Mouse (Mus musculus) spleen, adult 2 months (tissue): ENCODE data around the gene Rpl3. TPM values are rescaled to one million over a fixed set of nuclear protein-coding genes. Genes with fewer than 3 reads are reported as not detected.
A peak's percentile ranks its signal among the peaks of the same experiment; 100 is the strongest.

Source experiments
- DNase-seq, 2 experiments: peaks; one replicate each; pipeline versions ENCODE4 v3.0.0 to v3.0.0-alpha.2; 2012 to 2021; ENCODE audit warnings: low spot score in 2 of 2, low read depth in 1 of 2
- H3K27ac ChIP-seq: fragments of 200-500 bp; 2 replicates; pipeline ENCODE4 v1.5.1; 2012; ENCODE audit warnings: low read length, inconsistent platforms; ENCODE audit not compliant: insufficient read depth
- H3K27me3 ChIP-seq: fragments of 200-500 bp; 2 replicates; pipeline ENCODE4 v1.6.1; 2012; ENCODE audit warnings: mild to moderate bottlenecking, moderate library complexity, low read length, inconsistent platforms; ENCODE audit not compliant: control insufficient read depth, insufficient read depth
- H3K36me3 ChIP-seq: fragments of 200-500 bp; 2 replicates; pipeline ENCODE4 v1.6.1; 2012; ENCODE audit warnings: mild to moderate bottlenecking, low read length, inconsistent platforms; ENCODE audit not compliant: control insufficient read depth, insufficient read depth
- H3K4me1 ChIP-seq: fragments of 200-500 bp; 2 replicates; pipeline ENCODE4 v1.6.1; 2011; ENCODE audit warnings: inconsistent platforms; ENCODE audit not compliant: control insufficient read depth, insufficient read depth, insufficient read length
- H3K4me3 ChIP-seq: fragments of 200-500 bp; 2 replicates; pipeline ENCODE4 v1.5.1; 2011; ENCODE audit warnings: mild to moderate bottlenecking, inconsistent platforms; ENCODE audit not compliant: insufficient read depth, insufficient read length; ENCODE audit errors: extremely low read depth
- CTCF ChIP-seq: fragments of 200-500 bp; IDR thresholded peaks from 2 replicates; pipeline ENCODE4 v1.5.1; 2011; ENCODE audit warnings: mild to moderate bottlenecking, inconsistent platforms; ENCODE audit not compliant: insufficient read depth, insufficient read length, insufficient replicate concordance; ENCODE audit errors: extremely low read depth
- POLR2A ChIP-seq: fragments of 200-500 bp; IDR thresholded peaks from 2 replicates; pipeline ENCODE4 v1.6.1; 2011; ENCODE audit warnings: low read depth, low read length, inconsistent platforms
- WGBS: fragments of 180-500 bp; shearing (Covaris S2); methylation state at CpG from one replicate; pipeline ENCODE4 v1.1.7; 2018; 5-methylcytosine and 5-hydroxymethylcytosine counted together
- polyA plus RNA-seq: library from polyadenylated mRNA; depleted of rRNA; stranded (reverse); fragments of >200 nt; gene quantifications from 2 replicates; pipeline ENCODE4 v1.2.3, GENCODE M21; 2012

Rpl3 gene
- polyA plus RNA-seq, 1 experiment, result 833 TPM

- Histone ChIP-seq H3K27me3 (no peaks in the 10 kb centered on the region), H3K27ac (peak overlapping the region; percentile 36; the same call in 1 of the 2 replicates), H3K4me1 (no peaks in the 10 kb centered on the region), H3K36me3 (no peaks in the 10 kb centered on the region), H3K4me3 (0 out of 2 replicates have a peak overlapping the region, but pooled peaks have one; percentile 3)
- 18% methylated on average over 20 of the region's 20 CpGs for WGBS
- DNase-seq, result no peak
- TF ChIP-seq CTCF (no peak), POLR2A (no peak)
These were observed 5.5 kb upstream of the Rpl3 start for GRCm38 (mm10) chr15:80096946-80097881.

- Histone ChIP-seq H3K36me3 (no peaks in the 10 kb centered on the region), H3K4me3 (no peak overlapping the region), H3K27me3 (peaks cover 2% of the 10 kb centered on the region; the same call in 1 of the 2 replicates), H3K27ac (no peak overlapping the region; the same call in 1 of the 2 replicates), H3K4me1 (peaks cover 2% of the 10 kb centered on the region; the same call in 1 of the 2 replicates)
- no peak for DNase-seq
- no peak for TF ChIP-seq CTCF
- no peak for TF ChIP-seq POLR2A
- WGBS, result 94% methylated on average over 10 of the region's 10 CpGs
These were observed 4.7 kb upstream of the Rpl3 start for GRCm38 (mm10) chr15:80096406-80096805.

DNA sequence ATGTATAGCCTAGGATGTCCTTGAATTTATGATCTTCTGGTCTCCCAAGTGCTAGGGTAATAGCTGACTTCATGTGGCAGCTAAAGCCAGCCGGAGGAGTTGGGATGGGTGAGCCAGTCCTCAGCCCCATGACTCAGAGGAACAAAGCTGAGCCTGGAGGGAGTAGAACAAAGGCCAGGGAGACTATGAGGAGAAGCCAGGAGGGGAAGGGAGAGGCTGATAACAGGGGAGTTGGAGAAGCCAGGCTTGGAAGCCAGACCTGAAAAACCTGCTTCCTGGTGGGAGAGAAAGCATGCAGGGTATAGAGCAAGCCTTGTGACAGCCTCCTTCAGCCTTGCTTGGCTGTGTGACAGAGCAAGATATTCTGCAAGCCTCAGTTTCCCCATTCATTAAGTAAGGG is 3.9 kb upstream of the Rpl3 start:
- H3K27ac ChIP-seq, result no peak overlapping the region
- DNase-seq, result no peak
- 100% methylated on average over 1 of the region's 1 CpGs for WGBS

DNA sequence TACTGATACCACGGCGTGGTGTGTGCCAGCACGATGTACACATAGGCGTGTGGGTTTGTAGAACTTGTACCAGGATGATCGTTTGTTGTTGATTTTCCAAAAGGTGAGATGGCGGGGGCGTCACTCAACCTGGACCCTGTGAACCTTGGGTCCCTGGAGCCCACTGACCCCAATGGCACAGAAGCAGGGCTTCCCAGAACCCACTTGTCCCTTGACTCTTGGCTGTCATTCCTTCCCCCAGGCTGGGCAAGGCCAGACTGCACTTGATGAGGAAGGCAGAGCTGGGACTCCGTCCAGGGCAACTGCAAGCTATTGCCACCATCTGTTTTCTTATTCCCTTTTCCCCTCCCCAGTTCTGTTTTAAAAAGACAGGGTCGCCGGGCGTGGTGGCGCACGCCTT is 2.5 kb upstream of the Rpl3 start:
- Histone ChIP-seq H3K36me3 (no peaks in the 10 kb centered on the region), H3K27ac (no peak overlapping the region), H3K4me3 (no peak overlapping the region), H3K4me1 (peaks cover 3% of the 10 kb centered on the region), H3K27me3 (peaks cover 5% of the 10 kb centered on the region; the same call in 1 of the 2 replicates)
- TF ChIP-seq POLR2A (no peak), CTCF (no peak)
- DNase-seq, result no peak
- WGBS, result 95% methylated on average over 13 of the region's 13 CpGs

More for the DNA sequence above, 3.9 kb upstream of the Rpl3 start:
- Histone ChIP-seq H3K4me1 (peaks cover 3% of the 10 kb centered on the region), H3K4me3 (no peak overlapping the region), H3K36me3 (no peaks in the 10 kb centered on the region), H3K27me3 (peaks cover 5% of the 10 kb centered on the region; the same call in 1 of the 2 replicates)
- no peak for TF ChIP-seq POLR2A
- TF ChIP-seq CTCF, result no peak

DNA sequence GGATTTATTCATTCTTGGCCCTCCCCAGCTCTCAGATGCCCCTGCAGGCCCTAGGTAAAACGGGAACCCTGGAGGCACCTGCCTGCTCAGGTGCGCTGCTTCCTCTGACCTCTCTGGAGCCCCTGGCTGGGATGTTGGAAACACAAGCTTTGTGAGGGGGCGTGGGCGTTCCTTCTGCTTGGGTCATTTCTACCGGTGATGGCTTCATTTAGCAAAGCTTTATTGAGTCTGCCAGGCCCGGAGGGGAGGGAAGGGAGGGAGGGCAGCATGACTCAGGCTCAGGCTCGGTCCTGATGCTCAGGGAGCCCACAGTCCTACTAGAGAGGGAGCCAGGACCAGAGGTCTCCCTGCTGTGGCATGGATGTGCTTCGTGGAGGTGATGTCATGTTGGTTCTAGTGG is 931 bp upstream of the Rpl3 start:
- H3K4me1 ChIP-seq, result peaks cover 3% of the 10 kb centered on the region

DNA sequence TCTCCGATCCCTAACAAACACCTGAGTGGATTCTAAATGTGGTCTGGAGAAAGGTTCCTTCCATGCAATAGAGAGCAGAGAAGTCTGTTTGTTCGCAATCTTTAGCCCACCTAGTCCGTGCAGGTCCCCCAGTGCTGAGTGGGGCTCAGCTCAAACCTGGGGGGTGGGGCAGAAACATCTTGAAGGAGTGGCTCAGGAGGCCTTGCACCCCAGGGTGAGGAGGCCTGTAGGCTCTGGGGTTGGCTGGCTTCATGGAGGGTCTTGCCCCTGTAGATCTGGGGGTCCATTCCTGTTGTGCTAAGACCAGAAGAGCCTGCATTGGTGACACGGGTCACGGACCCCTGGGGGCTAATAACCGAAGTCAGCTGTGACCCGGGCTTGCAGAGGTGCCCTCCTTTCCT is 373 bp upstream of the Rpl3 start:
- WGBS, result 79% methylated on average over 7 of the region's 7 CpGs
- Histone ChIP-seq H3K4me1 (peaks cover 3% of the 10 kb centered on the region), H3K36me3 (no peaks in the 10 kb centered on the region), H3K4me3 (no peak overlapping the region), H3K27ac (no peak overlapping the region), H3K27me3 (peaks cover 5% of the 10 kb centered on the region; the same call in 1 of the 2 replicates)
- TF ChIP-seq POLR2A (no peak), CTCF (no peak)
- no peak for DNase-seq

More for the DNA sequence above, 931 bp upstream of the Rpl3 start:
- H3K36me3 ChIP-seq, result no peaks in the 10 kb centered on the region
- no peak overlapping the region for H3K4me3 ChIP-seq
- TF ChIP-seq POLR2A, result no peak
- TF ChIP-seq CTCF, result no peak
- H3K27me3 ChIP-seq, result peaks cover 5% of the 10 kb centered on the region; the same call in 1 of the 2 replicates
- no peak overlapping the region for H3K27ac ChIP-seq
- no peak for DNase-seq
- 62% methylated on average over 8 of the region's 8 CpGs for WGBS
